Mouse (Mus musculus) intestine, embryonic 15.5 days (tissue): ENCODE results near the gene Atxn2. TPM values are rescaled to one million over a fixed set of nuclear protein-coding genes. Genes with fewer than 3 reads are reported as not detected.

Source experiments
- ATAC-seq: fragments of 200-750 bp; cut with Nextera tagmentation; 2 replicates; pipeline ENCODE4 v1.8.0; 2017; ENCODE audit warnings: moderate TSS enrichment, moderate library complexity
- H3K27ac ChIP-seq: fragments of 300-500 bp; sonication (generic); 2 replicates; pipeline ENCODE4 v1.5.1; 2015; ENCODE audit warnings: mild to moderate bottlenecking, inconsistent platforms
- H3K27me3 ChIP-seq: fragments of 300-500 bp; sonication (generic); replicated peaks from 2 replicates; pipeline ENCODE4 v1.6.1; 2015; ENCODE audit warnings: inconsistent platforms
- H3K36me3 ChIP-seq: fragments of 300-500 bp; sonication (generic); 2 replicates; pipeline ENCODE4 v1.6.1; 2015; ENCODE audit warnings: inconsistent platforms
- H3K4me1 ChIP-seq: fragments of 300-500 bp; sonication (generic); replicated peaks from 2 replicates; pipeline ENCODE4 v1.6.1; 2015; ENCODE audit warnings: inconsistent platforms
- H3K4me2 ChIP-seq: fragments of 300-500 bp; sonication (generic); replicated peaks from 2 replicates; pipeline ENCODE4 v1.6.1; 2015; ENCODE audit warnings: mild to moderate bottlenecking, inconsistent platforms
- H3K4me3 ChIP-seq: fragments of 300-500 bp; sonication (generic); replicated peaks from 2 replicates; pipeline ENCODE4 v1.5.1; 2015; ENCODE audit warnings: inconsistent platforms
- H3K9ac ChIP-seq: fragments of 300-500 bp; sonication (generic); 2 replicates; pipeline ENCODE4 v1.6.1; 2015; ENCODE audit warnings: inconsistent platforms
- H3K9me3 ChIP-seq: fragments of 300-500 bp; sonication (generic); 2 replicates; pipeline ENCODE4 v1.6.1; 2016; ENCODE audit warnings: inconsistent platforms
- WGBS: fragments of 180-500 bp; shearing (Covaris S2); methylation state at CpG from one replicate; pipeline ENCODE4 v1.1.7; 2015; 5-methylcytosine and 5-hydroxymethylcytosine counted together
- polyA plus RNA-seq: library from polyadenylated mRNA; unstranded; fragments of >200 nt; fragmentation: Nextera tagmentation; extraction: Ambion mirVana; gene quantifications from 2 replicates; pipeline ENCODE4 v1.2.1, GENCODE M21; 2015

The Atxn2 gene
- polyA plus RNA-seq, 1 experiment from 2014 or later: 59.0 TPM

DNA sequence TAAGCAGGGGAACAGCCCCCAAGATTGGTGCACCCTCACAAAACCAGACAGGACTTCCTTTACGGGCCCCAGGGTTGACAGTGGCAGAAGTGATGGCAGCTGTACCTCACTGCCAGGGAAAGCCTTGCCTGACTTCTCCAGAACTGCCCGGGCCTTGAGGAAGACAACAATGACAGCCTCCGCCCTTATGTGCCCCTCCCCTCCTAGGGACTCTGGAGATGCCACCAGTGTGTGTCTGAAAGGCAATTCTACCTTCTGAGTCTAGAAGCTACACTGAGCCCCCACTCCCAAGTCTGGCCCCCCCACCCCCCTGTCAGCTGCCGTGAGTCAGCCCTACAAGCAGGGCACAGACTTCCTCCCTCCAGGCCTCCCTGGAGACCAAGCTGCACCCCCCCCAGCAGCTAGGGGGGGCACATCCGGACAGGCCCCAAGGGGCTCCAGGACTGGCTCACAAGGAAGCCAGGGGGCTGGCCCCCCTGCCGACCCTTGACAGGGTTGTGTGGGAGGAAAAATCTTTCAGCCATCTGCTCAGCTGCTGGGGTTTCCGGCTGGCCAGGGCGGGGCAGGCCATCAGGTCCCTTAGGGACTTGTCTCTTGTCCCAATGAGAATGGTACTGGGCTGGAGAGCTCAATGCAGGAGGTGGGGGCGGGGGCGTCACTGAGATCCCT is 122.6 kb downstream of the Atxn2 start:
- no peak for ATAC-seq
- Histone ChIP-seq H3K9ac (0 out of 2 replicates have a peak overlapping the region, but pooled peaks have one; percentile 17), H3K27ac (peak overlapping the region; percentile 32), H3K4me2 (peak overlapping the region; percentile 90), H3K4me3 (peak overlapping the region; percentile 8; the same call in 1 of the 2 replicates), H3K4me1 (peaks cover 61% of the 10 kb centered on the region), H3K9me3 (no peaks in the 10 kb centered on the region), H3K36me3 (no peaks in the 10 kb centered on the region), H3K27me3 (no peaks in the 10 kb centered on the region)
- 37% methylated on average over 10 of the region's 10 CpGs for WGBS

DNA sequence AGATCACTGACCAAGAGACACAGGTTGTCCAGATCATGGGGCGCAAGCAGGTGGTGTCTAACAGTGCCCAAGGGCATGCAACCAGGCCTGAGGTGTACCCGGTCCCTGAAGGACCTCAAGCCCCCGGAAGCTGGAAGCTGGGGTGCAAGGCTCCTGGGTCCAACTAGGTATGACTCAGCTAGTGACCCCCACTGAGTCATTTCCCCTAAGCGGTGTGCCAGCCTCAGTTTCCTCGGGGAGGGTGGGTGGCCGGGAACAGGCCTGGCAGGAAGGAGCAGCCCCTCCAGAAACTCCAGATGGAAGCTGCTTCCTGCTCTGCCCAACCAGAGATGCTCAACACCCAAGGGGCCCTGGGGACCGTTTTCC is 123.1 kb downstream of the Atxn2 start:
- Histone ChIP-seq H3K4me2 (peak overlapping the region; percentile 90), H3K4me3 (peak overlapping the region; percentile 8; the same call in 1 of the 2 replicates), H3K9me3 (no peaks in the 10 kb centered on the region), H3K9ac (no peak overlapping the region), H3K36me3 (no peaks in the 10 kb centered on the region), H3K27me3 (no peaks in the 10 kb centered on the region), H3K4me1 (peaks cover 58% of the 10 kb centered on the region), H3K27ac (peak overlapping the region; percentile 15; the same call in 1 of the 2 replicates)
- 61% methylated on average over 7 of the region's 7 CpGs for WGBS
- ATAC-seq: no peak

GRCm38 (mm10) chr5:121834991-121835747 is 124.0 kb downstream of the Atxn2 start:
- Histone ChIP-seq H3K4me1 (peaks cover 56% of the 10 kb centered on the region), H3K9me3 (no peaks in the 10 kb centered on the region), H3K27ac (peak overlapping the region; percentile 86; the same call in 1 of the 2 replicates), H3K4me3 (peak overlapping the region; percentile 79), H3K36me3 (no peaks in the 10 kb centered on the region), H3K27me3 (no peaks in the 10 kb centered on the region), H3K9ac (peak overlapping the region; percentile 77), H3K4me2 (peak overlapping the region; percentile 90)
- no peak for ATAC-seq
- WGBS: 33% methylated on average over 12 of the region's 12 CpGs

GRCm38 (mm10) chr5:121835949-121836691 is 125.0 kb downstream of the Atxn2 start:
- Histone ChIP-seq H3K36me3 (no peaks in the 10 kb centered on the region), H3K27me3 (no peaks in the 10 kb centered on the region), H3K4me2 (peak overlapping the region; percentile 90), H3K9ac (peak overlapping the region; percentile 77), H3K9me3 (no peaks in the 10 kb centered on the region), H3K4me1 (peaks cover 56% of the 10 kb centered on the region), H3K4me3 (peak overlapping the region; percentile 79), H3K27ac (peak overlapping the region; percentile 86)
- ATAC-seq: peak; percentile 29
- under 1% methylated on average over 49 of the region's 51 CpGs for WGBS

- Histone ChIP-seq H3K9me3 (no peaks in the 10 kb centered on the region), H3K36me3 (no peaks in the 10 kb centered on the region), H3K4me3 (peak overlapping the region; percentile 79), H3K27ac (peak overlapping the region; percentile 86), H3K4me1 (peaks cover 56% of the 10 kb centered on the region), H3K9ac (peak overlapping the region; percentile 77), H3K27me3 (no peaks in the 10 kb centered on the region), H3K4me2 (peak overlapping the region; percentile 90)
- WGBS: under 1% methylated on average over 77 of the region's 77 CpGs
- peak; percentile 89 for ATAC-seq
These were observed 125.7 kb downstream of the Atxn2 start for GRCm38 (mm10) chr5:121836692-121837415.

GRCm38 (mm10) chr5:121837441-121838340 is 126.6 kb downstream of the Atxn2 start, which contains the start of gene Sh2b3:
TSS of gene Sh2b3 (minus strand) at chr5:121837646.
- peak within 1 kb of the TSS; percentile 86 for H3K27ac ChIP-seq
- no peaks in the 10 kb centered on the region for H3K9me3 ChIP-seq
- H3K27me3 ChIP-seq: no peaks in the 10 kb centered on the region
- H3K36me3 ChIP-seq: no peaks in the 10 kb centered on the region
- ATAC-seq: peak; percentile 34
- H3K9ac ChIP-seq: peak within 1 kb of the TSS; percentile 77
- WGBS: 1% methylated on average over 35 of the region's 35 CpGs
- peak within 1 kb of the TSS; percentile 79 for H3K4me3 ChIP-seq
- peak within 1 kb of the TSS; percentile 90 for H3K4me2 ChIP-seq
- peaks cover 53% of the 10 kb centered on the region for H3K4me1 ChIP-seq

GRCm38 (mm10) chr5:121838341-121839127 is 127.4 kb downstream of the Atxn2 start:
- 4% methylated on average over 46 of the region's 46 CpGs for WGBS
- peak overlapping the region; percentile 90 for H3K4me2 ChIP-seq
- ATAC-seq: no peak

GRCm38 (mm10) chr5:121839128-121839473 is 128.0 kb downstream of the Atxn2 start:
- Histone ChIP-seq H3K4me3 (peak overlapping the region; percentile 79), H3K36me3 (no peaks in the 10 kb centered on the region), H3K4me1 (peaks cover 46% of the 10 kb centered on the region), H3K27me3 (peaks cover 3% of the 10 kb centered on the region; the same call in 1 of the 2 replicates), H3K27ac (peak overlapping the region; percentile 85), H3K4me2 (peak overlapping the region; percentile 90), H3K9ac (peak overlapping the region; percentile 57), H3K9me3 (no peaks in the 10 kb centered on the region)
- ATAC-seq: no peak
- 27% methylated on average over 7 of the region's 7 CpGs for WGBS

More at GRCm38 (mm10) chr5:121838341-121839127, 127.4 kb downstream of the Atxn2 start:
- no peaks in the 10 kb centered on the region for H3K36me3 ChIP-seq
- no peaks in the 10 kb centered on the region for H3K27me3 ChIP-seq
- H3K9me3 ChIP-seq: no peaks in the 10 kb centered on the region
- peak overlapping the region; percentile 79 for H3K4me3 ChIP-seq
- H3K4me1 ChIP-seq: peaks cover 52% of the 10 kb centered on the region
- peak overlapping the region; percentile 57 for H3K9ac ChIP-seq
- peak overlapping the region; percentile 85 for H3K27ac ChIP-seq

GRCm38 (mm10) chr5:121841516-121841915 is 130.4 kb downstream of the Atxn2 start:
- no peaks in the 10 kb centered on the region for H3K9me3 ChIP-seq
- H3K27me3 ChIP-seq: peaks cover 10% of the 10 kb centered on the region; the same call in 1 of the 2 replicates
- H3K4me2 ChIP-seq: no peak overlapping the region
- peak overlapping the region; percentile 33; the same call in 1 of the 2 replicates for H3K27ac ChIP-seq
- H3K4me3 ChIP-seq: no peak overlapping the region
- 86% methylated on average over 9 of the region's 9 CpGs for WGBS
- no peak overlapping the region for H3K9ac ChIP-seq
- no peak for ATAC-seq
- H3K4me1 ChIP-seq: peaks cover 27% of the 10 kb centered on the region
- H3K36me3 ChIP-seq: no peaks in the 10 kb centered on the region

DNA sequence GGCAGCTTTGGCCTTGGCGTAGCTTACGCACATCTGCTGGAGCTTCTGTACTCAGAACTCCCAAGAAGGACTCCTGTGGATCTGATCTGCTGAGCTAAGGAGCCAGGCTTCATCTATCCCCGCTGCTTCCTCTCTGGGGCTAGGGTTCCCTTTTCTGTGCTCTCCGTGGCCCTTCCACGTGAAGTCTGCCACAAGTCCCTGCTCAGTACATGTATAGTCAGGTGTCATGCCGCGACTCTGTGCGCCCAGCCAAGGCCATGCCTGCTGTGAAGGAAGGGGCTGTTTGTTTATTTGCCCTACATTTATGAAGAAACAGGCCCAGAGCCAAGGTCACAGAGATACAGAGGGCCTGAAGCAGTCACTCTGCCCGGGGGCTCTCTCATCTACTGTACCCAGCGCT is 130.8 kb downstream of the Atxn2 start:
- peak overlapping the region; percentile 33; the same call in 1 of the 2 replicates for H3K27ac ChIP-seq
- ATAC-seq: no peak
- H3K4me1 ChIP-seq: peaks cover 27% of the 10 kb centered on the region
- WGBS: 51% methylated on average over 10 of the region's 10 CpGs
- H3K4me3 ChIP-seq: no peak overlapping the region
- H3K27me3 ChIP-seq: peaks cover 10% of the 10 kb centered on the region; the same call in 1 of the 2 replicates
- H3K9ac ChIP-seq: no peak overlapping the region
- no peaks in the 10 kb centered on the region for H3K9me3 ChIP-seq
- H3K36me3 ChIP-seq: no peaks in the 10 kb centered on the region
- H3K4me2 ChIP-seq: peak overlapping the region; percentile 87
